Mouse (Mus musculus) erythroid progenitor cell, adult 5-6 weeks (primary cell): ENCODE data around the gene Por. TPM values are rescaled to one million over a fixed set of nuclear protein-coding genes. Genes with fewer than 3 reads are reported as not detected.

Experiments used
- ATAC-seq: replicated peaks from 2 replicates; pipeline ENCODE4 v1.8.0; 2016; ENCODE audit warnings: moderate number of reproducible peaks, mild to moderate bottlenecking, moderate TSS enrichment, inconsistent platforms; ENCODE audit not compliant: poor library complexity, low FRiP score, severe bottlenecking
- total RNA-seq, 2 experiments: library from RNA; stranded (forward) in 1 of 2; stranded (reverse) in 1 of 2; fragments of 150-400 nt in 1 of 2; fragments of 186-747, 209-891 nt in 1 of 2; gene quantifications; 2 replicates each; pipeline versions ENCODE4 v1.2.3 to v1.2.4; 2015 to 2017; ENCODE audit warnings: low replicate concordance in 2 of 2

Por gene
- total RNA-seq, 2 experiments from 2014 or later: 7.1 to 17.5 TPM

GRCm38 (mm10) chr5:135743741-135744609, 74.1 kb downstream of the Por start, which contains the start of gene Tmem120a:
Gene Tmem120a, minus strand, starts transcription at chr5:135744448.
- ATAC-seq: peak; percentile 99

- peak; percentile 9; the same call in 1 of the 2 replicates for ATAC-seq
Measured at GRCm38 (mm10) chr5:135744742-135745141, 74.9 kb downstream of the Por start.

GRCm38 (mm10) chr5:135751041-135751440, 81.2 kb downstream of the Por start:
- ATAC-seq: no peak

GRCm38 (mm10) chr5:135751595-135751994, 81.8 kb downstream of the Por start:
- ATAC-seq: no peak

- ATAC-seq: no peak
Measured at GRCm38 (mm10) chr5:135761881-135762280, 92.0 kb downstream of the Por start.

GRCm38 (mm10) chr5:135763526-135763925, 93.7 kb downstream of the Por start:
- ATAC-seq: peak; percentile 52; the same call in 1 of the 2 replicates

- ATAC-seq: no peak
Measured at GRCm38 (mm10) chr5:135764971-135765370, 95.1 kb downstream of the Por start.

- ATAC-seq: no peak
Measured at GRCm38 (mm10) chr5:135772519-135772918, 102.7 kb downstream of the Por start.

- ATAC-seq: no peak
Measured at GRCm38 (mm10) chr5:135776546-135776945, 106.7 kb downstream of the Por start.

- ATAC-seq: peak; percentile 11; the same call in 1 of the 2 replicates
Measured at GRCm38 (mm10) chr5:135777796-135778470, 108.1 kb downstream of the Por start, which contains the start of gene Styxl1. Gene Styxl1, minus strand, starts transcription at chr5:135778385.

- ATAC-seq: peak; percentile 92
Measured at GRCm38 (mm10) chr5:135778471-135779445, 108.9 kb downstream of the Por start, which contains the start of gene Mdh2. Gene Mdh2, plus strand, starts transcription at chr5:135778480.

GRCm38 (mm10) chr5:135780331-135780730, 110.5 kb downstream of the Por start:
- ATAC-seq: no peak

GRCm38 (mm10) chr5:135782901-135783300, 113.1 kb downstream of the Por start:
- no peak for ATAC-seq

Other genes starting within 250 kb of the Por start
- 5.0 and 6.5 TPM in 2 replicates for gene Hip1, start 124.9 kb upstream of the Por start, total RNA-seq (2015; ENCODE audit: low replicate concordance)
- 1.1 and 3.0 TPM in 2 replicates for gene Hip1, start 124.9 kb upstream of the Por start, total RNA-seq (2017; ENCODE audit: low replicate concordance)
- not detected in 2 replicates for gene Ccl26, start 106.5 kb upstream of the Por start, total RNA-seq (2015; ENCODE audit: low replicate concordance)
- gene Ccl26, start 106.5 kb upstream of the Por start, total RNA-seq (2017; ENCODE audit: low replicate concordance): not detected in 2 replicates
- not detected in 2 replicates for gene Ccl24, start 97.0 kb upstream of the Por start, total RNA-seq (2015; ENCODE audit: low replicate concordance)
- not detected in 2 replicates for gene Ccl24, start 97.0 kb upstream of the Por start, total RNA-seq (2017; ENCODE audit: low replicate concordance)
- gene Rhbdd2, start 37.4 kb upstream of the Por start, total RNA-seq (2015; ENCODE audit: low replicate concordance): 1.8 and 3.4 TPM in 2 replicates
- gene Rhbdd2, start 37.4 kb upstream of the Por start, total RNA-seq (2017; ENCODE audit: low replicate concordance): 0.45 and 1.0 TPM in 2 replicates
- 9.6 TPM in 1 of 2 replicates, not detected in the other for gene Tmem120a, start 74.4 kb downstream of the Por start, total RNA-seq (2015; ENCODE audit: low replicate concordance)
- gene Tmem120a, start 74.4 kb downstream of the Por start, total RNA-seq (2017; ENCODE audit: low replicate concordance): 0.77 TPM in 1 of 2 replicates, not detected in the other
- gene Styxl1, start 108.4 kb downstream of the Por start, total RNA-seq (2015; ENCODE audit: low replicate concordance): not detected in 2 replicates
- not detected in 2 replicates for gene Styxl1, start 108.4 kb downstream of the Por start, total RNA-seq (2017; ENCODE audit: low replicate concordance)
- gene Mdh2, start 108.4 kb downstream of the Por start, total RNA-seq (2015; ENCODE audit: low replicate concordance): 156 and 193 TPM in 2 replicates
- 74.0 and 81.6 TPM in 2 replicates for gene Mdh2, start 108.4 kb downstream of the Por start, total RNA-seq (2017; ENCODE audit: low replicate concordance)
- gene Srrm3, start 136.9 kb downstream of the Por start, total RNA-seq (2015; ENCODE audit: low replicate concordance): not detected in 2 replicates
- gene Srrm3, start 136.9 kb downstream of the Por start, total RNA-seq (2017; ENCODE audit: low replicate concordance): not detected in 2 replicates
- gene Hspb1, start 217.9 kb downstream of the Por start, total RNA-seq (2015; ENCODE audit: low replicate concordance): not detected in 2 replicates
- not detected in 2 replicates for gene Hspb1, start 217.9 kb downstream of the Por start, total RNA-seq (2017; ENCODE audit: low replicate concordance)